Mouse (Mus musculus) limb, embryonic 10.5 days (tissue): ENCODE data around the gene Ctse. TPM values are rescaled to one million over a fixed set of nuclear protein-coding genes. Genes with fewer than 3 reads are reported as not detected.

Experiments
- DNase-seq: peaks from one replicate; pipeline ENCODE4 v3.0.0-alpha.2; 2017; ENCODE audit warnings: low spot score
- H3K27ac ChIP-seq: fragments of 300-500 bp; sonication (generic); 2 replicates; pipeline ENCODE4 v1.5.1; 2016; ENCODE audit warnings: mild to moderate bottlenecking
- H3K27me3 ChIP-seq: fragments of 300-500 bp; sonication (generic); 2 replicates; pipeline ENCODE4 v1.6.1; 2016; ENCODE audit warnings: low read depth, mild to moderate bottlenecking; ENCODE audit not compliant: poor library complexity, severe bottlenecking
- H3K36me3 ChIP-seq: fragments of 300-500 bp; sonication (generic); 2 replicates; pipeline ENCODE4 v1.6.1; 2016; ENCODE audit warnings: mild to moderate bottlenecking, moderate library complexity
- H3K4me1 ChIP-seq: fragments of 300-500 bp; sonication (generic); 2 replicates; pipeline ENCODE4 v1.6.1; 2016
- H3K4me3 ChIP-seq: fragments of 300-500 bp; sonication (generic); 2 replicates; pipeline ENCODE4 v1.5.1; 2016; ENCODE audit warnings: mild to moderate bottlenecking, moderate library complexity
- H3K9me3 ChIP-seq: fragments of 300-500 bp; sonication (generic); replicated peaks from 2 replicates; pipeline ENCODE4 v1.6.1; 2016; ENCODE audit warnings: mild to moderate bottlenecking
- WGBS: fragments of 180-500 bp; shearing (Covaris S2); methylation state at CpG from one replicate; pipeline ENCODE4 v1.1.7; 2016; 5-methylcytosine and 5-hydroxymethylcytosine counted together
- polyA plus RNA-seq: library from polyadenylated mRNA; unstranded; fragments of >200 nt; fragmentation: Nextera tagmentation; extraction: Ambion mirVana; gene quantifications from 2 replicates; pipeline ENCODE4 v1.2.1, GENCODE M21; 2016

Ctse gene
- polyA plus RNA-seq: not detected in 2 replicates

- Histone ChIP-seq H3K36me3 (no peaks in the 10 kb centered on the region), H3K27ac (no peak within 1 kb of the TSS), H3K4me1 (no peaks in the 10 kb centered on the region), H3K4me3 (no peak within 1 kb of the TSS), H3K27me3 (no peaks in the 10 kb centered on the region), H3K9me3 (no peaks in the 10 kb centered on the region)
- no peak for DNase-seq
- 83% methylated on average over 9 of the region's 9 CpGs for WGBS
These were observed at the start of gene Ctse for GRCm38 (mm10) chr1:131637791-131638540. TSS of gene Ctse (plus strand) at chr1:131638306.

- 28% methylated on average over 12 of the region's 12 CpGs for WGBS
- peak; percentile 31 for DNase-seq
- Histone ChIP-seq H3K4me3 (no peak within 1 kb of the TSS), H3K27ac (no peak within 1 kb of the TSS), H3K9me3 (no peaks in the 10 kb centered on the region), H3K4me1 (0 out of 2 replicates have a peak, but pooled peaks cover 8% of the 10 kb centered on the region), H3K36me3 (no peaks in the 10 kb centered on the region), H3K27me3 (peaks cover 24% of the 10 kb centered on the region)
These were observed 39.2 kb upstream of the Ctse start, which contains the start of gene Avpr1b for GRCm38 (mm10) chr1:131598905-131599304. TSS of gene Avpr1b (plus strand) at chr1:131599239.

- DNase-seq: peak; percentile 34
These were observed 37.8 kb upstream of the Ctse start for GRCm38 (mm10) chr1:131600314-131600713.

GRCm38 (mm10) chr1:131606719-131607118, 31.4 kb upstream of the Ctse start:
- H3K36me3 ChIP-seq: no peaks in the 10 kb centered on the region
- H3K9me3 ChIP-seq: no peaks in the 10 kb centered on the region
- H3K4me1 ChIP-seq: no peaks in the 10 kb centered on the region
- no peak for DNase-seq
- H3K27ac ChIP-seq: no peak overlapping the region
- H3K27me3 ChIP-seq: no peaks in the 10 kb centered on the region
- no peak overlapping the region for H3K4me3 ChIP-seq
- 82% methylated on average over 2 of the region's 2 CpGs for WGBS

More at GRCm38 (mm10) chr1:131600314-131600713, 37.8 kb upstream of the Ctse start:
- H3K36me3 ChIP-seq: no peaks in the 10 kb centered on the region
- WGBS: 41% methylated on average over 11 of the region's 11 CpGs
- no peaks in the 10 kb centered on the region for H3K9me3 ChIP-seq
- H3K27me3 ChIP-seq: peaks cover 24% of the 10 kb centered on the region
- no peak overlapping the region for H3K27ac ChIP-seq
- 0 out of 2 replicates have a peak, but pooled peaks cover 8% of the 10 kb centered on the region for H3K4me1 ChIP-seq
- H3K4me3 ChIP-seq: no peak overlapping the region

GRCm38 (mm10) chr1:131612556-131613155, 25.4 kb upstream of the Ctse start:
- no peaks in the 10 kb centered on the region for H3K36me3 ChIP-seq
- H3K9me3 ChIP-seq: no peaks in the 10 kb centered on the region
- DNase-seq: no peak
- H3K4me1 ChIP-seq: no peaks in the 10 kb centered on the region
- H3K27ac ChIP-seq: no peak overlapping the region
- no peaks in the 10 kb centered on the region for H3K27me3 ChIP-seq
- WGBS: 50% methylated on average over 4 of the region's 4 CpGs
- no peak overlapping the region for H3K4me3 ChIP-seq

- H3K36me3 ChIP-seq: no peaks in the 10 kb centered on the region
- H3K27me3 ChIP-seq: no peaks in the 10 kb centered on the region
- H3K9me3 ChIP-seq: no peaks in the 10 kb centered on the region
- H3K4me1 ChIP-seq: no peaks in the 10 kb centered on the region
- DNase-seq: peak; percentile 76
- no peak overlapping the region for H3K27ac ChIP-seq
- H3K4me3 ChIP-seq: no peak overlapping the region
- WGBS: 81% methylated on average over 16 of the region's 16 CpGs
These were observed 24.6 kb upstream of the Ctse start for GRCm38 (mm10) chr1:131613361-131614133.

GRCm38 (mm10) chr1:131614641-131615040, 23.5 kb upstream of the Ctse start:
- Histone ChIP-seq H3K9me3 (no peaks in the 10 kb centered on the region), H3K4me1 (no peaks in the 10 kb centered on the region), H3K27me3 (no peaks in the 10 kb centered on the region), H3K4me3 (no peak overlapping the region), H3K27ac (no peak overlapping the region), H3K36me3 (no peaks in the 10 kb centered on the region)
- no peak for DNase-seq
- 84% methylated on average over 6 of the region's 6 CpGs for WGBS

GRCm38 (mm10) chr1:131616131-131616530, 22.0 kb upstream of the Ctse start:
- Histone ChIP-seq H3K9me3 (no peaks in the 10 kb centered on the region), H3K27me3 (no peaks in the 10 kb centered on the region), H3K4me1 (no peaks in the 10 kb centered on the region), H3K36me3 (no peaks in the 10 kb centered on the region), H3K4me3 (no peak overlapping the region), H3K27ac (no peak overlapping the region)
- WGBS: 76% methylated on average over 1 of the region's 1 CpGs
- no peak for DNase-seq

GRCm38 (mm10) chr1:131616546-131617220, 21.4 kb upstream of the Ctse start:
- Histone ChIP-seq H3K36me3 (no peaks in the 10 kb centered on the region), H3K9me3 (no peaks in the 10 kb centered on the region), H3K4me3 (no peak overlapping the region), H3K4me1 (no peaks in the 10 kb centered on the region), H3K27ac (no peak overlapping the region), H3K27me3 (no peaks in the 10 kb centered on the region)
- WGBS: 69% methylated on average over 5 of the region's 5 CpGs
- no peak for DNase-seq

GRCm38 (mm10) chr1:131618576-131618975, 19.5 kb upstream of the Ctse start:
- H3K4me1 ChIP-seq: no peaks in the 10 kb centered on the region
- H3K36me3 ChIP-seq: no peaks in the 10 kb centered on the region
- no peak for DNase-seq
- WGBS: 71% methylated on average over 1 of the region's 1 CpGs
- no peaks in the 10 kb centered on the region for H3K27me3 ChIP-seq
- H3K27ac ChIP-seq: no peak overlapping the region
- no peak overlapping the region for H3K4me3 ChIP-seq
- H3K9me3 ChIP-seq: no peaks in the 10 kb centered on the region

GRCm38 (mm10) chr1:131619348-131619747, 18.8 kb upstream of the Ctse start:
- 89% methylated on average over 7 of the region's 7 CpGs for WGBS

GRCm38 (mm10) chr1:131623644-131624043, 14.5 kb upstream of the Ctse start:
- no peak for DNase-seq
- Histone ChIP-seq H3K36me3 (no peaks in the 10 kb centered on the region), H3K4me1 (no peaks in the 10 kb centered on the region), H3K4me3 (no peak overlapping the region), H3K9me3 (no peaks in the 10 kb centered on the region), H3K27me3 (no peaks in the 10 kb centered on the region), H3K27ac (no peak overlapping the region)
- WGBS: 62% methylated on average over 3 of the region's 3 CpGs

More at GRCm38 (mm10) chr1:131619348-131619747, 18.8 kb upstream of the Ctse start:
- H3K4me3 ChIP-seq: no peak overlapping the region
- H3K9me3 ChIP-seq: no peaks in the 10 kb centered on the region
- H3K27ac ChIP-seq: no peak overlapping the region
- no peaks in the 10 kb centered on the region for H3K36me3 ChIP-seq
- DNase-seq: no peak
- no peaks in the 10 kb centered on the region for H3K4me1 ChIP-seq
- H3K27me3 ChIP-seq: no peaks in the 10 kb centered on the region
